Comparison of ENCODE assay signal across 16 mouse cellular contexts in genomic region chr8:115856816-115857215, GRCm38 (mm10).
"Had no signal": no experiment of that assay in that cellular context is flagged by ENCODE, and none has a peak within 500 bp of the region (broad histone marks: within the 10 kb centered on the region; RNA-seq: fewer than 3 reads in every experiment).

No protein-coding gene starts in this region.

- H3K9me3 ChIP-seq: neural tube, embryonic 13.5 days; neural tube, embryonic 15.5 days; stomach, embryonic 15.5 days had no signal

- H3K36me3 ChIP-seq: neural tube, embryonic 13.5 days; neural tube, embryonic 15.5 days; stomach, embryonic 15.5 days had no signal

- H3K4me3 ChIP-seq: neural tube, embryonic 13.5 days; neural tube, embryonic 15.5 days; stomach, embryonic 15.5 days had no signal

- H3K27me3 ChIP-seq: neural tube, embryonic 13.5 days; neural tube, embryonic 15.5 days; stomach, embryonic 15.5 days had no signal

- H3K4me1 ChIP-seq: neural tube, embryonic 13.5 days; neural tube, embryonic 15.5 days; stomach, embryonic 15.5 days had no signal

- H3K27ac ChIP-seq: neural tube, embryonic 13.5 days; neural tube, embryonic 15.5 days; stomach, embryonic 15.5 days; stomach, postnatal 0 days had no signal

- DNase-seq: retina, postnatal 1 day; right cerebral cortex, adult 18-20 months; right cerebral cortex, postnatal 14 days; right cerebral cortex, postnatal 25 days; right cerebral cortex, postnatal 4 days; spleen, adult 18-20 months; thymus, adult 18-20 months; thymus, adult 2 months; thymus, postnatal 14 days; thymus, postnatal 25 days; thymus, postnatal 36 days; thymus, postnatal 4 days had no signal

- H3K9ac ChIP-seq: neural tube, embryonic 13.5 days; neural tube, embryonic 15.5 days; stomach, embryonic 15.5 days had no signal

- H3K4me2 ChIP-seq: neural tube, embryonic 13.5 days; neural tube, embryonic 15.5 days; stomach, embryonic 15.5 days had no signal
